Mouse (Mus musculus): ENCODE measurements around the gene Fto.
A peak's percentile ranks its signal among the peaks of the same experiment; 100 is the strongest.

Gene Fto

GRCm38 (mm10) chr8:91463757-91464156 lies 150.4 kb downstream of the Fto start:
- DNase-seq = no peak

DNA sequence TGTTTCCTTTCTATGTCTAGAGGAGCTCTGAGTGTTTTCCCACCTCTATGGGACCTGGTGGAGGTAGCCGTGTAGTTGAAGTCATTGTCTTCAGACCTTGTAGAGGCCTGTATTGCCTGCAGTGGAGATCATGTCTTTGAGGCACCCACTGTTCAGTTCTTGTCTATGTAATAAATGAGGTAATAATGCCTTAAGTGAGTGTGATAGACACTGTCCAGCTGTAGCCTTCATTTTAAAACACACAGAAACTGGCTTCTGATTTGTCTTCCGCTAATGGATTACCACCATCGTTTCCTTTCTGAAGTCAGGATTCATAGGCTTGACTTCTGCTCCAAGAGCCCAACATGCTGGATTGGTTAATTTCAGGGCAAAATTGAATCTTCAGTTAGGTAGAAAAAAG lies 154.1 kb downstream of the Fto start:
- no peak for DNase-seq

GRCm38 (mm10) chr8:91467881-91468534 lies 154.7 kb downstream of the Fto start:
- no peak for DNase-seq

- DNase-seq = no peak
These were observed 156.1 kb downstream of the Fto start for GRCm38 (mm10) chr8:91469441-91469840.

GRCm38 (mm10) chr8:91474731-91475279 lies 161.5 kb downstream of the Fto start:
- no peak for DNase-seq

- DNase-seq = no peak
These were observed 163.7 kb downstream of the Fto start for GRCm38 (mm10) chr8:91476988-91477387.

GRCm38 (mm10) chr8:91477471-91477870 lies 164.1 kb downstream of the Fto start:
- DNase-seq = no peak

DNA sequence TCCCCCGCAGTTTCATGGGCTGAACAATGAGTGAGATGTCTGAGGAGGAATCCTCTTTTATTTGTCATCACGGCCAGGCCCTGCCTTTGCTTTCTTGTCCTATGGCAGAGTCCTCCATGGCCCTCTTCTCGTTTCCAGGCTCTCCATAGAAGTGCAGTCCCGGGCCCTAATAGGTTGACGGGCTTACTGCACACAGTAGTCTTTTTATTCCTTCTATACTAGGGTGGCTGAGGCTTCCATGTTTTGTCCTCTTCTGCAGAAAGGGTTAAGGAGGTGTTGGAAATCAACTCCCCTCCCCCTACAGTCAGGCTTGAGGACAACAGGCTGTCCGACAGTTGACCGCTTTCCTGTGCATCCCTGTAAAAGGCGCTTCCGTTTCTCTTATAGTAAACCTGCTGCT lies 169.2 kb downstream of the Fto start:
- no peak for DNase-seq

- DNase-seq = no peak
These were observed 173.1 kb downstream of the Fto start for GRCm38 (mm10) chr8:91486394-91486793.

DNA sequence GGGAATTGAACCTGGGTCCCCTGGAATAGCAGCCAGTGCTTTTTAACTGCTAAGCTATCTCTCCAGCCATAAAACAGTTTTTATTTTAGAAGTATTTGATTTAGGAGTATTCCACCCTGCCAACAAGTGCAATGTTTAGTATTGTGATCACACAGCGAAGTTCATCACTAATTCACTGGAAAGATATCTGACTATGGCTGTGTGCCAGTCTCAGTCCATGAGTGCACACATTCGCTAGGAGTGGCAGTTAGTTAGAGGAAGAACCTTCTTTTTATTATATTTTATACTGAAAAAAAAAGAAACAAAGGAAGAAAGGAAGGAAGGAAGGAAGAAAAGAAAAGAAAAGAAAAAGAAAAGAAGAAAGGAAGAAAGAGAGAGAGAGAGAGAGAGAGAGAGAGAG lies 174.1 kb downstream of the Fto start:
- no peak for DNase-seq

DNA sequence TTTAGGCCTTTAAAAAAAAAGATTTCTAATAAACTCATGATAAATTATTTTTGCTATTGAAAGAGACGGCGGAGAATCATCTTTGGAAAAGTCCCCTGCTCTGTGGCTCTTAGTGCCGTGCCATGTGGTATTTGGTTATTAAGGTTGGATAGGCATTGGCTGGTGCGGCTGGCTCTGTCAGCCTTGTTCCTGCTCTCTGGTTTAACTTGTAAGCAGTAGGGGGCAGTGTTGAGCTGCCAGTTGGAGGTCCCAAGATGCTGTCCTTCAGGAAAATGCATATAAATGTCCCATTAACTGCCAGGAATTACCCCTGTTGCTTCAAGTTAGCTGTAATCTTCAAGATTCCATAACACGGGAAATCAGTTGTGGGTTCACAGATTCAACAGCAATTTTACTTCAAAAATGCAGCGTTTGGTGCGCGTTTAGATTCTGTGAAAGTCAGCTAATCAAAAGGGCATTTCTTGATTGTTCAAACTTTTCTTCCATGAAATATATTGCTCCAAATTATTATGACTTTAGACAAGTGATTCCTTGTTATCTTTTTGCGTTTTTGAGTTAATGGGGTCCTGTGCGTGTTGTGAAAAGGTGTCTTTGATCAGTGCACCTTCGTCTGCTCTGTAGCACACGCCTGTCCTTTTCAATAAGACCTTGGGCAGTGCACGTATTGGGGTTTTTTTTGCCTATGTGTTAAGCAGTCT lies 174.9 kb downstream of the Fto start:
- DNase-seq = peak; percentile 76 to 87

DNA sequence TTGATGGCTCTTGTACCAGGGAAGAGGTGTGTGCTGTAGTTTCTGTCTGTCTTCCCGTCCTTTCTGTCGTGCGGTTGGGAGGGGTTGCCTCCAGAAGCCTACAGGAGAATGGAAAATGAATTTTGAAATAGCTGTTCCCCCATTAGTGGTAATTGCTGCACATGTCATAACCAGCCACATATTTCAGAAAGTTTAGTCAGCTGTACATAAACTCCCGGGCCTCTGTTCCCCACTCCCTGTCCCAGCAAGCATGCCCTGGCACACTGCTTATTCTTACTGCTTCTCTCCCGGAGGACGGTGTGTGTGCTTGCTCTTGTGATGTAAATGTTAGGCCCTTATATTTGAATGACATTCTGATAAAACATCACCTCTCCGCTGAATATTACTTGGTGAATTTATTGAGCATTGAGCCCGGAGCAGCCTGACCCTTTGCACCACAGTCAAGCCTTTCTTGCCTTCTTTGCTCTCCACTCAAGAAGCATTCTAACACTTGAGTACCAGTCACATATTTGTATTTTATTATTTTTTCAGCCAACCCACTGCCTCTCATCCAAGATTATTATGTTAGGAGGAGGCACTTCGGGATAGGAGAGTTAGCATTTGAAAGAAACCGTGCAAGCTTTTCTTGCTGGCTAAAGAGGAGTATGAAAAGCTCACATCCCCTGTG lies 175.6 kb downstream of the Fto start:
- no peak for DNase-seq

DNA sequence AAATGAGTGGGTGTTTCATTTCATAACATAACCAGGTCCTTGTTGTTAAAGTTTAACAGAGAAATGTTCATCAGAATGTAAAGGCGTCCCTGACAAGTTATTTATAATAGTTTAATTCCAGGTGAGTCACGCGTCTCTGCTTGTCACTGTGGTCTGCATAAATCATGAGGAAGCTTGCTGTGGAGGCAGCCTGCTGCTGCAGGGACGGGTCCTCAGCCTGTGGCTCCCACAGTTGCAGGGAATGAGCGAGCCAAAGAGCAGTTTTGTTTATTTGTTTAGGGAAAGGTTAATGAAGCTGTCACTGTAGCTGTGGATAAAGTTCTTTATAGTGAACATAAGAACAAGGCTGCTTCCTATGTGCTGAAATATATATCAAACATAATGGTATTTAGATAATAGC lies 176.7 kb downstream of the Fto start:
- no peak for DNase-seq

GRCm38 (mm10) chr8:91493373-91493772 lies 180.0 kb downstream of the Fto start:
- no peak for DNase-seq

- DNase-seq = no peak
These were observed 181.4 kb downstream of the Fto start for GRCm38 (mm10) chr8:91494501-91495259.

DNA sequence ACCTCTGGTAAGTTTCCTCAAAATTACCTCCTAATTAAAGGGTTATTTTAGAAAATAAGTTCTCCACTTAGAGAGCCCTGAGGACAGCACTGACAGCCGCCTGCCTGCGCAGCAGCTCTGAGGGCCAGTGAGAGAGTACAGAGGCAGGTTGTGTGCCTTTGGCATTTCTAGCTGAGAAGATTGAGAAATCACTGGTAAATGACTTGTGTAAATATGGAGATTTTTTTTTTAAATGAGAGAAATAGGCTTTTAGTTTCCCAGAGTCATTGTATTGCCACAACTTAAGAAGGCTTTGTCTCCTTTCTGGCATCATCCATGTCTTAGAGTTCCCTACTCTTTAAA lies 181.9 kb downstream of the Fto start:
- DNase-seq = no peak

DNA sequence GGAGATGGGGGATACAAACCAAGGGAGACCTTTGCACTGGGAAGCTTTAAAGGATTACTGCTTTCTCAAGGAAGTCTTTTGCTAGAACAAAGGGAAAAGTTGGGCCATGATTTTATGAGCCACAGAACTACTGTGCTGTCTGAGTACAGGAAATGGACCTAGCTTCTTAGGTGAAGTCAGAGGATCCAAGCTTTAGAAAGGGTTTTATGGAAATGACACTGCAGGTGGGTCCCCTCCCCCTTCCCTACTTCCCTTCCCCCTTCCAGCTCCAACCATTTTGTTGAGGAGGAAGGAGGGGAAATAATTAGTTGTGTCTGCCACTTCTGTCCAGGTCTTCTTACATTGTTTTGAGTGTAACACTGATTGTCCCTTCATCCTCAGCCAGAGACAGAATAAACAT lies 182.7 kb downstream of the Fto start:
- DNase-seq = no peak

DNA sequence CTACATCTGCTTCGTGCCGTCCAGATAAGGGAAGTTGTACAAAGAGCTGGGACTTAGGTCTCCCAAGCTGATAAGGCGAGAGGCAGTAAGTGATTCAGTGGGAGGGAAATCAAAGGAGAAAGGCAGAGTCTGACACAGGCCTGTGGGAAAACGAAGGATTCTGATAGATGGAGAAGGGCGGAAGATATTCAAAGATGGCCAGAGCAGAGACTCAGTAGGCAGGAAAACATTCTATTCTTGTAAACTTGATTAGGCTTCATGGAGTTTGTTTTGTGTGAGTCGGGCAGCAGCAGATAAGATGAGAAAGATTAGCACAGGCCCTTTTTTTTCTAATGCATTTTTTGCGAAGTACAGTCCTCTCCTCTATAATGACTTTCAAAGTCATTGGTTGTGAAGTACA lies 183.6 kb downstream of the Fto start:
- DNase-seq = no peak

DNA sequence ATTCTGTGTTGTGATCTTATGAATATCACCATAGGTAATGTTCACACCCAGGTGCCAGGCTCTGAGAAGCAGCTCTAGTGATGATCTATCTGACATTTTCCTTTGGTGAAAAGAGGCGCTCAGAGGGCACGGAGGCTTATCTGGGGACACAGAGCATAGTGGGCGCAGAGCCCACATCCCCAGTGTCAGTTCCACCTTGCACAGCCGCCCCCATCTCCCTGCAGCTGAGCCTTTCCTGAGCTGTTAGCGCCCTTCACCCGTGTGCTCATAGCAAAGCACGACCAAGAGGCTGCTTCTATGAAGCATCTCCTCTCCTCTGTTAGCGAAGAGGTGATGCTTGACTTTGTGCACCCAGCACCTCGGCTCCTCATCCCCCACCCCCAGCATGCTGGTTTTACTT lies 185.3 kb downstream of the Fto start:
- no peak for DNase-seq

GRCm38 (mm10) chr8:91499303-91499702 lies 186.0 kb downstream of the Fto start:
- no peak for DNase-seq

GRCm38 (mm10) chr8:91501960-91502600 lies 188.8 kb downstream of the Fto start:
- DNase-seq = peak; percentile 75 to 79

- peak in 1 of 2 experiments; percentile 41 for DNase-seq
These were observed 189.5 kb downstream of the Fto start for GRCm38 (mm10) chr8:91502791-91503190.

GRCm38 (mm10) chr8:91504360-91504759 lies 191.0 kb downstream of the Fto start:
- no peak for DNase-seq
